Mouse (Mus musculus) hindbrain, embryonic 11.5 days (tissue): ENCODE data around the gene Rap1gap2. TPM values are rescaled to one million over a fixed set of nuclear protein-coding genes. Genes with fewer than 3 reads are reported as not detected.

Experiments used
- ATAC-seq: fragments of 200-750 bp; cut with Nextera tagmentation; 2 replicates; pipeline ENCODE4 v1.8.0; 2017; ENCODE audit warnings: mild to moderate bottlenecking, moderate TSS enrichment, moderate library complexity; ENCODE audit not compliant: low FRiP score
- DNase-seq: peaks from one replicate; pipeline ENCODE4 v3.0.0-alpha.2; 2015; ENCODE audit warnings: low spot score
- H3K27ac ChIP-seq: fragments of 300-500 bp; sonication (generic); 2 replicates; pipeline ENCODE4 v1.5.1; 2014; ENCODE audit warnings: mild to moderate bottlenecking, low read depth, low read length
- H3K27me3 ChIP-seq: fragments of 300-500 bp; sonication (generic); 2 replicates; pipeline ENCODE4 v1.6.1; 2014; ENCODE audit warnings: mild to moderate bottlenecking, low read length, moderate library complexity, mixed read lengths; ENCODE audit not compliant: control insufficient read depth, insufficient read depth
- H3K36me3 ChIP-seq: fragments of 300-500 bp; sonication (generic); 2 replicates; pipeline ENCODE4 v1.6.1; 2014; ENCODE audit warnings: mild to moderate bottlenecking, low read length, moderate library complexity, mixed read lengths; ENCODE audit not compliant: control insufficient read depth, insufficient read depth
- H3K4me1 ChIP-seq: fragments of 300-500 bp; sonication (generic); replicated peaks from 2 replicates; pipeline ENCODE4 v1.6.1; 2014; ENCODE audit warnings: low read length, mixed read lengths; ENCODE audit not compliant: control insufficient read depth, insufficient read depth
- H3K4me2 ChIP-seq: fragments of 300-500 bp; sonication (generic); replicated peaks from 2 replicates; pipeline ENCODE4 v1.6.1; 2014; ENCODE audit warnings: mild to moderate bottlenecking, low read depth, low read length
- H3K4me3 ChIP-seq: fragments of 300-500 bp; sonication (generic); 2 replicates; pipeline ENCODE4 v1.5.1; 2014; ENCODE audit warnings: low read depth, low read length
- H3K9ac ChIP-seq: fragments of 300-500 bp; sonication (generic); 2 replicates; pipeline ENCODE4 v1.6.1; 2014; ENCODE audit warnings: low read depth, low read length
- H3K9me3 ChIP-seq: fragments of 300-500 bp; sonication (generic); 2 replicates; pipeline ENCODE4 v1.6.1; 2016; ENCODE audit warnings: low read length; ENCODE audit not compliant: control insufficient read depth
- WGBS: fragments of 180-500 bp; shearing (Covaris S2); extraction: QIAGEN DNeasy Blood & Tissue Kit; methylation state at CpG from one replicate; pipeline ENCODE4 v1.1.7; 2014; 5-methylcytosine and 5-hydroxymethylcytosine counted together
- polyA plus RNA-seq: library from polyadenylated mRNA; unstranded; fragments of >200 nt; fragmentation: Nextera tagmentation; extraction: Ambion mirVana; gene quantifications from 2 replicates; pipeline ENCODE4 v1.2.1, GENCODE M21; 2014

Gene Rap1gap2
- polyA plus RNA-seq, 1 experiment from 2014 or later = 2.7 TPM

DNA sequence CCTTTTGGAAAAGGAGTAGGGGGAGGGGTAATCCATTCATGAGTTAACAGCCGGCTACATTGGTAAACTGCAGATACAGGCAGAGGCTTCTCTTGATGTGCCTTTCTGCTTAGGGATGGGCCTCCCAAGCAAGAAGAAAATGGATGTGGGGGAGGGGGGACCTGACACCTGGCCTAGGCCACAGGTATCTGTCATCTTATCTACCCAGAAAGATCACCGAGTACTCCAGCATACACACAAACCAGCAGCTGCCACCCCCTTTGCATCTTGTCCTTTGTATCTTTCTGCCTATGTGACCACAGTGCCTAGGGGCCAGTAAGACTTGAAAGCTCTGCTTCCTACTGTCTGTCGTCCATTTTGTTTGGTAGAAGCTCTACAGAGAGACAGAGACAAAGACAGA, 79.0 kb downstream of the Rap1gap2 start:
- ATAC-seq (no peak), DNase-seq (no peak)
- Histone ChIP-seq H3K36me3 (no peaks in the 10 kb centered on the region), H3K4me2 (no peak overlapping the region), H3K4me3 (no peak overlapping the region), H3K27ac (no peak overlapping the region), H3K9ac (no peak overlapping the region), H3K9me3 (no peaks in the 10 kb centered on the region), H3K4me1 (no peaks in the 10 kb centered on the region), H3K27me3 (no peaks in the 10 kb centered on the region)
- 19% methylated on average over 3 of the region's 3 CpGs for WGBS

DNA sequence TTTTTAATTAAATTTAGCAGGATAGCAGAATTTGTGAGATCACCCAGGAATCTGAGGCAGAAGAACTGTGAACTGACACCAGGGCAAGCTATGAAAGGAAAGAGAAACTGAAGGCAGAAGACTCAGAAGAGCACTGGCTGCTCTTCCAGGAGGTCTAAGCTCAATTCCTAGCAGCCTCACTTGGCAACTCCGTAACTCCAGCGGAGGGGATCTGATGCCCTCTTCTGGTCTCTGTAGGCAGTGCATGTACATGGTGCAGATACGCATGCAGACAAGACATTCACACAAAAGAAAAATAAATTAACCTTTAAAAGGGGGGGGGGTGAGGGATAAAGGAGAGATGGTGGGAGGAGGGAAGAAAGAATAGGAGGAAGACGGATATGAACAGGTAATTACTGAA, 80.9 kb downstream of the Rap1gap2 start:
- DNase-seq (peak; percentile 60), ATAC-seq (no peak)
- peaks cover 2% of the 10 kb centered on the region for H3K27me3 ChIP-seq
- no peaks in the 10 kb centered on the region for H3K9me3 ChIP-seq
- no peaks in the 10 kb centered on the region for H3K36me3 ChIP-seq
- H3K4me1 ChIP-seq = no peaks in the 10 kb centered on the region
- H3K4me2 ChIP-seq = no peak overlapping the region
- no peak overlapping the region for H3K4me3 ChIP-seq
- H3K9ac ChIP-seq = no peak overlapping the region
- no peak overlapping the region for H3K27ac ChIP-seq
- 46% methylated on average over 4 of the region's 4 CpGs for WGBS

DNA sequence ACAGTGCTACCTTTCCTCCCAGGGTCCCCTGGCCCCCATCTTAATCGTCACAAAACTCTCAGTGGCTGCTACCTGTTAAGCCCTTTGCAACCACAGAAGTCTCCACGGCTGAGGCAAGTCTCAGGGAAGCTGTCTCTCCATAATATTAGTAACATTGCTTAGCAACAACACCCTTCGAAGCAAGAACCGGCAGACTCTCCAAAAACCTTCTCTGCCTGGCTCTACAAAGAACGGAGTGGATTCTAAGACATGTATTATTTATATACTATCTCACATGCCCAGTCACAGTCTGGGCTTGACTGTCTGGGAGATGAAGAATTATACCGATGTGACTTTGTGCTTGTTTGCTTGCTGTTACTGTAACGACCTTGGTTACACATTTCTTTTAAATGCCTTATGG, 83.2 kb downstream of the Rap1gap2 start:
- DNase-seq (no peak), ATAC-seq (no peak)
- H3K9me3 ChIP-seq = no peaks in the 10 kb centered on the region
- WGBS = 77% methylated on average over 7 of the region's 7 CpGs
- H3K9ac ChIP-seq = no peak overlapping the region
- no peak overlapping the region for H3K27ac ChIP-seq
- H3K36me3 ChIP-seq = no peaks in the 10 kb centered on the region
- no peak overlapping the region for H3K4me3 ChIP-seq
- peaks cover 22% of the 10 kb centered on the region for H3K27me3 ChIP-seq
- H3K4me2 ChIP-seq = no peak overlapping the region
- H3K4me1 ChIP-seq = peaks cover 4% of the 10 kb centered on the region; the same call in 1 of the 2 replicates

DNA sequence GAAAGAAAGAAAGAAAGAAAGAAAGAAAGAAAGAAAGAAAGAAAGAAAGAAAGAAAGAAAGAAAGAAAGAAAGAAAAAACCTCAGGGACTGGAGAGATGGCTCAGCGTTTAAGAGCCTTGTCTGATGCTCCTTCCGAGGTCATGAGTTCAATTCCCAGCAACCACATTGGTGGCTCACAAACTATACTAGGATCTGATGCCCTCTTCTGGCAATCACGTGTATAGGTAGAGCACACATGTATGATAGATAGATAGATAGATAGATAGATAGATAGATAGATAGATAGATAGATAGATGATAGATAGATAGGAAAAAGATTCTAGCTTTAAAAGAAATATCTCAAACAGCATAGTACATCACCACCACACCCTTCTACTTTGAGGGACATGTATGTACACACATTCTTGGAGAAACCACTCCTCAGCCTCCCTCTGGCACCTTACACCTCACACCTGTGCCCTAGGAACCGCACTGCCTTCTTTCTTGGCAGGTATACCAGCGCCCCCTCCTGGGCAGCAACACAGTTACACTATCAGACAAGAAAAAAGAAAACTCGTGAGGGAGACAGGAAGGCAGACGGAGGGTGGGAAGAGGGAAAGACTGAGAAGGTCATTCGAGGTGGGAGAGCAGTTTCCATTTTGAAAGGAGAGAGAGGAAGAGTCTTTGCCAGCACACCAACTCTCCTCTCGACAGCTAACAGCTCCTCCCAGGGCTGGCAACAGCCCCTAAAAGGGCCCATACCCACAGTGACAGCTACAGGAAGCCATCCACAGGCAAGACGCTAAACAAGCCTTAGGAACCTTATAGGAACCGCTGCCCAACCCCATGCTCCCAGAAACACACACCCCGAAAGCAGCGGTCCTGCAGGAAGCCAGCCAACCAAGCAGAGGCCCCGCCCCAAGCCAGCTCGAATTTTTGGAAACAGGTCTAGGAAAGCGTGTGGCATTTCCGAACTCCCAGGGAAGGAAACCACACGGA, 84.2 kb downstream of the Rap1gap2 start:
- no peak overlapping the region for H3K27ac ChIP-seq
- DNase-seq (peak; percentile 48), ATAC-seq (no peak)
- H3K36me3 ChIP-seq = no peaks in the 10 kb centered on the region
- 23% methylated on average over 18 of the region's 18 CpGs for WGBS
- H3K4me2 ChIP-seq = no peak overlapping the region; the same call in 1 of the 2 replicates
- peaks cover 4% of the 10 kb centered on the region; the same call in 1 of the 2 replicates for H3K4me1 ChIP-seq
- peaks cover 22% of the 10 kb centered on the region for H3K27me3 ChIP-seq
- no peak overlapping the region for H3K4me3 ChIP-seq
- no peaks in the 10 kb centered on the region for H3K9me3 ChIP-seq
- H3K9ac ChIP-seq = no peak overlapping the region

DNA sequence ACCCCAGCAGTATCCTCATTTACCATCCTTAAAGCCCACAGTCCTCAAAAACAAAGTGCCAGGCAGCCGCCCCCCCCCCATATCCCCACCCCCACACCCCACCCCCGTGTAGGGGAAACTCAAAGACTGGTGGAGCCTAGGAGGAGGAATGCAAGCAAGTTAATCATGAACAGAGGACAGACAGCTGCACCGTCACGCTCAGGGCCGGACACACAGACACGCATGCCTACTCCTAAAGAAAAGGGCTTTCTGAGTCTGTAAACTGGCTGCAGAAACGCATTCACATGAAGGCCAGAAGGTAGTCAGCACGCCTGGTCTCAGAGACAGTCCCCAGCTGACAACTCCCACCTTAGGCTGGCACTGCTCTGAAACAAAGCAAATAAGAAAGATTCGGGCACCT, 85.1 kb downstream of the Rap1gap2 start:
- DNase-seq (no peak), ATAC-seq (no peak)

DNA sequence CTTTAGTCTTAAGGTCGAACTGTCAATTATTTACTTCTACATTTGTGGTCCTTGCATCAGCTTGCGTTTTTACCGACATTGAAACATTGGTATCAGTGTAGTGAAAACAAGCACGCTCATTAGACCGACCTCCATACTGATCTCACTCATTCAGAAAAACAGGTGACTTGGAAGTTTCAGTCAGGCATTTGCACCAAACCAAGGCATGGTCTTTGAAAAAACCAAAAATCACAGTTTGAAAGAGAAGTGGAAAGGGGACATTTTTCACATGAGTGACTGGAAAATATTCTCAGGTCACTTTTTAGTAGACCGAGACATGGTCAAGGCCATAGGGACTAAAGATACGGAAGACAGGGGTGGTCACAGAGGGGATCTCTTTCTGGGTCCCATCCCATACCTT, 85.5 kb downstream of the Rap1gap2 start:
- DNase-seq = no peak
- Histone ChIP-seq H3K36me3 (no peaks in the 10 kb centered on the region), H3K27me3 (peaks cover 30% of the 10 kb centered on the region), H3K9ac (no peak overlapping the region), H3K9me3 (no peaks in the 10 kb centered on the region), H3K4me2 (no peak overlapping the region), H3K4me3 (no peak overlapping the region), H3K4me1 (peaks cover 4% of the 10 kb centered on the region; the same call in 1 of the 2 replicates), H3K27ac (no peak overlapping the region)
- 87% methylated on average over 7 of the region's 7 CpGs for WGBS
- no peak for ATAC-seq

More for the DNA sequence above, 85.1 kb downstream of the Rap1gap2 start:
- peaks cover 4% of the 10 kb centered on the region; the same call in 1 of the 2 replicates for H3K4me1 ChIP-seq
- no peaks in the 10 kb centered on the region for H3K9me3 ChIP-seq
- H3K27ac ChIP-seq = no peak overlapping the region
- H3K27me3 ChIP-seq = peaks cover 30% of the 10 kb centered on the region
- 38% methylated on average over 9 of the region's 9 CpGs for WGBS
- no peak overlapping the region for H3K4me3 ChIP-seq
- H3K9ac ChIP-seq = no peak overlapping the region
- no peak overlapping the region for H3K4me2 ChIP-seq
- H3K36me3 ChIP-seq = no peaks in the 10 kb centered on the region

DNA sequence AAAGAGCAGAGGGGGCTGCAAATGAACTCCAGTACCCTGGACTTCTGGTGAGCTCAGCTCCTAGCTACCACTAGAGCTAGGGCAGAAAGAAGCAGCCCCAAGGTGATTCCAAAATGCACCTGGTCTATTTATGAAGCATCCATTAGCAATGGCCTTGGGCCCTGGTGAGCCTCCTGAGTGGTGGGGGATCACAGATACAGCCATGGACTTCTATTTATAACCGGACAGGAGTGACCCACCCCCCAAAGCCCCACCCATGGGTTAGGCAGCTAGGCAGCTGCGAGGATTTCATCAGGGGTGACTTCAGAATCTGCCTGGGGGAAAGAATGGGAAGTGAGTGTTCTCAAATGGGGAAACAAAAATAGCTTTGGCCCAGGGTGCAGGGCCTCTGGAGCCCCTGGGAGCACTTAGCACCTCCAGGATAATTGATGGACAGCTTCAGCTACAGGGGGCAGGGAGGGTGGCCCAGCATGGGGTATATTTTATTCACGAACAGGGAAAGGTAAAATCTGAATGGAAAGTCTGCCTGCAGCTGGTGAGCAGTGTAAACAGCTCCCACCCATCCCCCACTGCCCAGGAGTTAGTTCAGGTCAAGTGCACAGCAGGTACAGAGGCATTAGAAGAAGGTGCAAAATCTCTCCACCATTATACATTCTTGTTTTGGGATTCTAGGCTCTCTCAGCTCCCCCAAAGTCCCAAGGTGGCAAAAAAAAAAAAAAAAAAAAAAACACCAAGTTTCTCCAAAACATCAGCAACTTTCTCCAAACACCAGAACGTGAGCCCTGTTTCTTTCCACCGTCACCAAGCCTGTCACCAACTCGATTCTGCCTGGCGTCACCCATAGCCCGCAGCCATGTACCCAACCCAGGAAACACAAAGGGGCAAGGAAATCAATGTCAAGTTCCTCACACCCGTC, 86.4 kb downstream of the Rap1gap2 start:
- H3K9ac ChIP-seq = no peak overlapping the region
- ATAC-seq (peak; percentile 20), DNase-seq (no peak)
- H3K9me3 ChIP-seq = no peaks in the 10 kb centered on the region
- H3K4me1 ChIP-seq = peaks cover 4% of the 10 kb centered on the region; the same call in 1 of the 2 replicates
- no peak overlapping the region for H3K27ac ChIP-seq
- no peak overlapping the region for H3K4me3 ChIP-seq
- peaks cover 30% of the 10 kb centered on the region for H3K27me3 ChIP-seq
- H3K36me3 ChIP-seq = no peaks in the 10 kb centered on the region
- no peak overlapping the region for H3K4me2 ChIP-seq
- WGBS = 53% methylated on average over 9 of the region's 9 CpGs

DNA sequence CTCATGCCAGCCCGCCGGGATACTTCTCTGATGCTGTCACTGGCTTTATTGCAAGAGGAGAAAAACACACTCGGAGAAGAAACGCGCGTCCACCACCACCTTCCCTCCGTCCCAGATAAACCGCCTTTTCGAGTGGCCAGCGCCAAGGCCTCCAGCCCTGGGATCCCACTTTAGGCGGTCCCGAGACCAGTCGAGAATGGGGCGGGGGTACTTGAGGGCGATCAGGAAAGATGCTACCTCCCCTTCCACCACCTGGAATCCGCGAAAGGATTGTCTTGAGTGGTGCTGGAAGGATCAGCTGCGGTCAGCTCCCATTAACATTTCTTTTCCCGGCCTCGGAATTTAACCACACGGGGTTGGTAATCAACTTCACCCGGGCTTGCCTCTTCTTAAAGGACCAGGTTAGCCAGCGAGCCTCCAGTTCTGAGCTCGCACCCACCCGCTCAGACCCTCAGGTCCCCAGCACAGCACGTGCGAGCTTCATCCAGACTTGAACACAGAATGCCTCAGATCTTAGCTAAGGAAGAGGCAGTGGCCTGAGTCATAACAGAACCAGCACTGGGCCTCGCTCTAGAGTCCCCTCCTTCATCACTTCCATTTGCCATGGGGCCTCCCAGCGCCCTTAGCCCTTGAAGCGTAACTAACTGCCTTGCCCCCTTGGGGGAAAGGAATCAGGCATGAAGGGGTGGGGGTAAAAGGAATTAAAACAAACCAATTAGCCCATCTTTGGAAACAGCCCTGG, 87.3 kb downstream of the Rap1gap2 start:
- WGBS = 1% methylated on average over 30 of the region's 30 CpGs
- DNase-seq = no peak
- Histone ChIP-seq H3K27ac (peak overlapping the region; percentile 58; the same call in 1 of the 2 replicates), H3K9me3 (no peaks in the 10 kb centered on the region), H3K4me2 (peak overlapping the region; percentile 97), H3K9ac (peak overlapping the region; percentile 60; the same call in 1 of the 2 replicates), H3K27me3 (peaks cover 30% of the 10 kb centered on the region), H3K4me3 (peak overlapping the region; percentile 64), H3K36me3 (no peaks in the 10 kb centered on the region), H3K4me1 (peaks cover 4% of the 10 kb centered on the region; the same call in 1 of the 2 replicates)
- peak; percentile 26; the same call in 1 of the 2 replicates for ATAC-seq
